Mouse (Mus musculus): ENCODE results near the gene Aff2. TPM values are rescaled to one million over a fixed set of nuclear protein-coding genes. Genes with fewer than 3 reads are reported as not detected.
A peak's percentile ranks its signal among the peaks of the same experiment; 100 is the strongest.

Gene Aff2
- polyA plus RNA-seq, 1 experiment, result 16.3 TPM

DNA sequence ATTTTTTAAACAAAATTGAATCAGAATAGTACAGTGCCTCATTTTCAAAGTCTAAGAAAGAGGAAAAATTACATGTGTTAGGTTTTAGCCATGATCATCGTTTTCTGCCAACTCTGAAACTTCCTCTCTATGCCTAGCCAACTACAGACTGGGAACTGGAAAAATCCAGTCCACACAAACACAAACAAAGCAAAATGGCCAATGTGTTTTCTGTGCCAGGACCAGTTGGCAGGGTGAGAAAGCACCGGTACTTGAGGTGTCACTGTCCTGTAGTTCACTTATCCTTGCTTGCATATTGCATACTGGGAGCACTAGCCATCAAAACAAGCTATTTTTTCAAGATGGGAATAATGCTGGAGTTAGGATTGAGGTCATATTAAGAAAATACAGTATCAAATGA is 100.8 kb downstream of the Aff2 start:
- peak; percentile 31 for DNase-seq (ENCODE audit: low read depth)

DNA sequence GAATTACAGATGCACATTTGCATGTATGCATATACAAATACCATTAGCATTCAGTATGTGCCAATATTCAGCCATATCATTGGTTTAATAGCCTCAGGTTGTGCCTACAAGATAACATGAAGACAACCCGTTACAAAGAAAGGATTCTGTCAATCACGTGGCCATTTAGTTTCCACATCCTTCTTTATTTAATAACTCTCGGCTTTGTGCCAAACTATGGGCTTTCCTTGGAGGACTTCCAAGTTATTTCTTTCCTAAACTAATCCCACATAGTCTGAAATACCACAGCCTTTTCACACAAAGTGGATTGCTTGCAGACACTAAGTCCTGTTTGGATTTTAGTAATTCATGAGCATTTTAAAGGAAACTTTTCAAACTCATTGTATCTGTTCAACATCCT is 142.0 kb downstream of the Aff2 start:
- peak; percentile 64 for DNase-seq (ENCODE audit: low read depth)
- no peak for TF ChIP-seq POLR2A (IDR thresholded peaks at IDR 0.05; ENCODE audit: borderline replicate concordance, extremely low read depth, insufficient read depth, insufficient read length, poor library complexity, severe bottlenecking)

More for the DNA sequence above, 100.8 kb downstream of the Aff2 start:
- TF ChIP-seq CTCF (IDR thresholded peaks at IDR 0.05; ENCODE audit: borderline replicate concordance, extremely low read depth, insufficient read depth, insufficient read length) (no peak), POLR2A (IDR thresholded peaks at IDR 0.05; ENCODE audit: borderline replicate concordance, extremely low read depth, insufficient read depth, insufficient read length, poor library complexity, severe bottlenecking) (no peak)

DNA sequence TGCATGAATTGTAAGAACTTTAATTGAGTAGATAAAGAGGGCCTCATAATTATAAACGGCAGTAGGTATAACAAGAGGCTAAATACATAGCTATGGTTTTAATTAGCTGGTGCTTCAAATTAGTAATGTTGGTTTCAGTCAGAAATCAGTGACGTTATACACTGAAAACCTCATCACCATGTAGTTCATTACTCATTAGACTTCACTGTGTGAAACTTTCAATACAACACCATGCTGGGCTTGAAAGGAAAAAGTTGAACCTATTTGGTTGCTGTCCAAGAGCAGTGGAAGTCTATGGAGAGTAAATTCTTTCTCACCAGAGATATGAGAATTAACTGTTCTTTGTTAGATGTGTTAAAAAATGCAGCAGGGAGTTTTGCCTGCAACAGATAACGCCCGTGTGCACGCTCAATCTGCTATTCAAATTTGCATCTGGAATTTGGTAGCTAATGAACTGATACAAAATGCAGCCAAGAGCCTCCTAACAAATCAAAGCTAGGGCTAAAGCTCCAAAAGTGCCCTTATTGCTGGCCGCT is 158.0 kb downstream of the Aff2 start:
- DNase-seq (ENCODE audit: low read depth), result peak; percentile 78
- TF ChIP-seq CTCF (IDR thresholded peaks at IDR 0.05; ENCODE audit: borderline replicate concordance, extremely low read depth, insufficient read depth, insufficient read length) (no peak), POLR2A (IDR thresholded peaks at IDR 0.05; ENCODE audit: borderline replicate concordance, extremely low read depth, insufficient read depth, insufficient read length, poor library complexity, severe bottlenecking) (no peak)

DNA sequence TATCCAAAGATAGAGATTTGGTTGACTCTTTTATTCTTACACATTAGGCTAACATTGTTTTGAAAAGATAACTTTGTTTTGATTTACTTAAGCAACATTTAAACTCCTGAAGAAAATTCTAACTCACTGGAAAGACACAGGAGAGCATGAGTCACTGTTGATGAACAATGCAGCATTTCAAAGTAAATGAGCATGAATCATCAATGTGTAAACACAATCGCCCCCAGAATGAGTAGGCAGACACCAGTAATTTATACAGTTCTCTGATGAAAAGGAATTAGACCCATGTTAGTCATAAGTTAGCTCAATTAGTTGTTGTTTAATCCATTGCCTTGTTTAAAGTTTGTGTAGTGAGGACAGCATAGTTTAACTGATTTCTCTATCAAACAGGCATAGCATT is 180.7 kb downstream of the Aff2 start:
- TF ChIP-seq CTCF (IDR thresholded peaks at IDR 0.05; ENCODE audit: borderline replicate concordance, extremely low read depth, insufficient read depth, insufficient read length) (no peak), POLR2A (IDR thresholded peaks at IDR 0.05; ENCODE audit: borderline replicate concordance, extremely low read depth, insufficient read depth, insufficient read length, poor library complexity, severe bottlenecking) (no peak)
- DNase-seq (ENCODE audit: low read depth), result no peak

DNA sequence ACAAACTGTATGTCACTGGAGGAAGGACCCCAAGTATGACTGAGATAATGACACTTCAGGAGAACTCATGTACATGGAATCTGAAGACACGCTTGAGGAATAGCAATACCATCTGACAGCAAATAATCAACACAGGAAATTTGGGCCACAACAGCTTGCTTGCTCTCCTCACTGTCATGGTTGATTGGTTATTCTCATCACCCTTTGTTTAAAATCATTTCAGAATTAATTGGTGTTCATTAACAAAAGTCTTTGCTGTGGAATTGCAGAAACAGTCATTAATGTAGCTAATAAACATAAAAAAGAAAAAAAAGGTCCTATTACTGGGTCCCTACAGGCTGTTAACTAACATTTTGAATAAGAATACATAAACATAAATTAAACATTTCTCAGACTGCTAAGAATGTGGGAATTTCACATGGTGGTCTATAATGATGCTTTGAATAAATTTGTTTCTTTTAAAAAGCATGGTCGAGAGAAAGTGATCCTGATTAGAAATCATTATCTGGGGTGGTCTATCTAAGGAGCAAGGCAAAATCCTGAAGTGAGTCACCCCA is 219.9 kb downstream of the Aff2 start:
- DNase-seq (ENCODE audit: low read depth), result peak; percentile 67
- TF ChIP-seq POLR2A (IDR thresholded peaks at IDR 0.05; ENCODE audit: borderline replicate concordance, extremely low read depth, insufficient read depth, insufficient read length, poor library complexity, severe bottlenecking) (no peak), CTCF (IDR thresholded peaks at IDR 0.05; ENCODE audit: borderline replicate concordance, extremely low read depth, insufficient read depth, insufficient read length) (no peak)

DNA sequence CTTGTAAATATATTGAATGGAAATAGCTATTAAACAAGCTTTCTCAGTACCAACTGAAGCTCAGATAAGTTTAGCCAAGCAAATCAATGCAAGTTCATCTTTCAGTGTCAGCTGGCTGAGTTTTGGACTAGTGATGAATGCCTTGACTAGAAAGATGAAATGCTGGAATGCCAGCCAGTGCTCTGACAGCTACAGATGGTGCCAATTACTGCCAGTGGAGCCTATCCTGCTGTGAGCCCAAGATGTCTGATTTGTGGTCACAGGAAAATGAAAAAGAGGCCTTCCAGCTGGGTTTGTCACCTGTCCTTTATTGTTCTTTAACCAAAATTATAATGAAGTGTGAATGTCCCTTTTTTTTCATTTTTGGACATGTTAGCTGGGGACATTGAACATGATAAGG is 248.7 kb downstream of the Aff2 start:
- TF ChIP-seq CTCF (IDR thresholded peaks at IDR 0.05; ENCODE audit: borderline replicate concordance, extremely low read depth, insufficient read depth, insufficient read length), result no peak
- TF ChIP-seq POLR2A (IDR thresholded peaks at IDR 0.05; ENCODE audit: borderline replicate concordance, extremely low read depth, insufficient read depth, insufficient read length, poor library complexity, severe bottlenecking), result no peak
- DNase-seq (ENCODE audit: low read depth), result peak; percentile 71

DNA sequence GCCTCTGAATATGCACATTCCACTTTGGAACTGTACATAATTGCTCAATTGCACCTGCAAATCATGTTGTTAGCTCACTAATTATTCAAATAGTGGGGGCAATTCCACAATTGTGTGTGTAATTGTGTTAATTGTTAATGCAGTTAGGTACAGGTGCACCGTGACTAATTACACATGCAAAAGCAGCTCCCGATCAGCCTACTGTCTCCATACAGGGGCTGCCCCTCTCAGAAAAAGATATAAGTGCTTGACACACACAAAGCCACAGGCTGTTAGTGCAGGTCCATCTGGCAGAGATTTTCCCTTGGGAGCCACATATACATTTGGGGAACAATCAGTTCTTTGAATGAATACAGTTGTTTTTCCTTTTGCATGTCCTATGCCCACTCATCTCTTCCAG is 302.9 kb downstream of the Aff2 start:
- peak; percentile 58 for DNase-seq (ENCODE audit: low read depth)
- TF ChIP-seq POLR2A (IDR thresholded peaks at IDR 0.05; ENCODE audit: borderline replicate concordance, extremely low read depth, insufficient read depth, insufficient read length, poor library complexity, severe bottlenecking) (no peak), CTCF (IDR thresholded peaks at IDR 0.05; ENCODE audit: borderline replicate concordance, extremely low read depth, insufficient read depth, insufficient read length) (no peak)

DNA sequence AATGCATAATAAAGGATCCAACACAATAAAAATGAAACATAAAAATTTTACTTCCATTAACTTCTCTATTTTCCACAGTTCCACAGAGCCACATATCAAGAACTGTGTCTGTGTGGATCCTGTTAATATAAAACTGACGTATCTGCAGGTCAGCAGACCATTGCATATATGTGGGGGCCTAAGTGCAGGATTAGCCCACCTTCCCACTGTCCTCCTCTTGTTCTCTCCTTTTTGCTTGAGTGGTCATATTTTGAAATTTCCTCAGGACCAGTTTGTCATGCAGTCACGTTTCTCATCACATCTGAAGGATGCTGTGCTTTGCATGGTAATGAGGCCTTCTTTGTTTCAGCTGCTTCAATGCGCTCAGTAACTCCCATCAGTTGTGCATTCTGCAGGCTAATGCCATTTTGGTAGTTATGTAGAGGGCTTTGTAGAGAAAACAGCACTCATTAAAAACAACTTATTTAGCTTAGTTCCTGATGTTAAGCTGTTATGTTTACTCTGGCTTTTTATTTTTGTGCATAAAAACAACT is 306.1 kb downstream of the Aff2 start:
- no peak for TF ChIP-seq CTCF (IDR thresholded peaks at IDR 0.05; ENCODE audit: borderline replicate concordance, extremely low read depth, insufficient read depth, insufficient read length)
- no peak for TF ChIP-seq POLR2A (IDR thresholded peaks at IDR 0.05; ENCODE audit: borderline replicate concordance, extremely low read depth, insufficient read depth, insufficient read length, poor library complexity, severe bottlenecking)
- peak; percentile 90 for DNase-seq (ENCODE audit: low read depth)

DNA sequence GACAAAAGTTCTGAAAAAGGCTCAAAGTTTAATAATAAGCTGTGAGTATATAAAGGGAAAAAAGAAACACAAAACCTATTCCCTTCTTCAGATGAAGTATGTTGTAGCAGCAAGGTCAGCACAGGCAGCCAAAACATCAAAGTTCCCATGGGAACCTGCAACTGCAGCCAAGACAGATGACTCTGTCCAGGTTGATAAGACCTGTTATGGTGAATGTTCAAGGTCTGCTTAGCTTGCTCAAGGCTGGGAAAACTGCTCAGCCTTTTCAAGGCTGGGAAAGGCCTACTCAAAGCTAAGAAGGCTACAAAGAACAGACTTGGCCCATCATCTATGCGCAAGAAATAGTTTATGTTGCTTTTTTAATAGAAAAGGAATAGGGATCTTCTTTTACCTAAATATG is 315.6 kb downstream of the Aff2 start:
- TF ChIP-seq CTCF (IDR thresholded peaks at IDR 0.05; ENCODE audit: borderline replicate concordance, extremely low read depth, insufficient read depth, insufficient read length) (no peak), POLR2A (IDR thresholded peaks at IDR 0.05; ENCODE audit: borderline replicate concordance, extremely low read depth, insufficient read depth, insufficient read length, poor library complexity, severe bottlenecking) (no peak)

DNA sequence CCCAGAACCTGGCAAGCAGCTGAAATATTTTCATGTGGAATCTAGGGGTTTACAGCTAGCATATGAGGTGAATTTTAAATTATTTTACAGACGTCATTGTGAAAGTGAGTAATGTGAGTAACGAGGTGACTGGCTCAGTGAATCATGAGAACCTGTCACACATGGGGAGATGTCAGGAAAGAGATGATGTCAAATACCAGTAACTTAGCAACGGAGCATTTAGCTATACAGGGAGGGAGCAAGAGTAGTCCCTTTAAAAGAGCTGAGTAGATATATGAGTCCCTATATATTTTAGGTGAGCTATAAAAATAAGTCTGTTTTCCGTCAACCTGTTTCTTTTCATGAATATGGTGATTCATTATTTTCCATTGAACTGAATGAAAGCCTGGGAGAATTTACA is 338.7 kb downstream of the Aff2 start:
- DNase-seq (ENCODE audit: low read depth), result peak; percentile 31
- TF ChIP-seq POLR2A (IDR thresholded peaks at IDR 0.05; ENCODE audit: borderline replicate concordance, extremely low read depth, insufficient read depth, insufficient read length, poor library complexity, severe bottlenecking) (no peak), CTCF (IDR thresholded peaks at IDR 0.05; ENCODE audit: borderline replicate concordance, extremely low read depth, insufficient read depth, insufficient read length) (no peak)

More for the DNA sequence above, 315.6 kb downstream of the Aff2 start:
- no peak for DNase-seq (ENCODE audit: low read depth)

DNA sequence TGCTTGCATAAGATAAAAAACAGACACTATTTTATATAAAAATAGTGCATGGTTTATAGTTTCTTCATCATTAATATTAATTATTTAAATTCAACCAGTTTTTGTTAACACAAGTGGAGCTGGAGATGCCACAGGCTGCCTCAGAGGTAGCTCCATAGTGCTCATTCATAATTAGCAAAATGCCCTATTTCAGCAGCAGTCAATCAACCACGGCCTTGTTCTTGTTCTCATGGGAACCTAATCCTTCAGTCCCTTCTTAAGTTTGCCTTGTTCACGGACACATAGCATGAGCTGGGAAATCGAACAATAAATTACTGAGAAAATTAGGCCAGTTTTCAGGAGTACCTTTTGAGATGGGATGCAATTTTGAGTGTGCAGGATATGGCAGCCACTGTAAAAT is 378.9 kb downstream of the Aff2 start:
- DNase-seq (ENCODE audit: low read depth), result peak; percentile 46
- TF ChIP-seq POLR2A (IDR thresholded peaks at IDR 0.05; ENCODE audit: borderline replicate concordance, extremely low read depth, insufficient read depth, insufficient read length, poor library complexity, severe bottlenecking) (no peak), CTCF (IDR thresholded peaks at IDR 0.05; ENCODE audit: borderline replicate concordance, extremely low read depth, insufficient read depth, insufficient read length) (no peak)

DNA sequence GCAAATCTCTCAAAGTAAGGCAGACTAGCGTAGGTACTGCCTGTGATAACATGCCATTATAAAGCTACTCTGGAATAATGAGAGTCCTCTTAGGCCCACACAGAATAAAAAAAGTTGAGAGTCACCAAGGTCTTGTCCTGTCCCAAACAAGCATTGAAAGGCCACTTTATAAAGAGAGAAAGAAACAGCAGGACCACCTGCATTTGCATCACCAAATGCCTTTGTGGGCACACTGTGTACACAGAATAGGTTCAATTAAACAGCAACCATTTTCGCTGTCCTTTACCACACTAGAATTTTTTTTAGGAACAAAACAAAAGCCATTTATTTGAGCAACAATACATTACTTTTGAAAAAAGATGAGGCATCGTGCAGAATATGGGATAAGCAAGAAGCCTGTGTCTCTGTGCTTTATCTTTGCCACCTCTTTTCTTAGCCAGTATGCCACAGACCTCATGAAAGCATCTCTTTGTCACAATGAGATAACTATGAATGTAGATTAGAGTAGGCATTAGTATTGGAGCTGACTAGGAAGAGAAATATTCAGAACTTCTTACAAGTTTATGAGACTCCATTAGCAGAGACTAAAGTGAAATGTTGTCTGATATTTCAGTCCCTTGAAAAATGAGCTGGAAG is 385.0 kb downstream of the Aff2 start:
- DNase-seq (ENCODE audit: low read depth), result peak; percentile 21
- no peak for TF ChIP-seq CTCF (IDR thresholded peaks at IDR 0.05; ENCODE audit: borderline replicate concordance, extremely low read depth, insufficient read depth, insufficient read length)

All from brain, embryonic 14.5 days (tissue).